Mouse (Mus musculus) kidney, embryonic 16.5 days (tissue): ENCODE measurements around the gene Defb26. TPM values are rescaled to one million over a fixed set of nuclear protein-coding genes. Genes with fewer than 3 reads are reported as not detected.

Experiments used
- ATAC-seq: fragments of 200-750 bp; cut with Nextera tagmentation; 2 replicates; pipeline ENCODE4 v1.8.0; 2017; ENCODE audit warnings: moderate TSS enrichment; ENCODE audit not compliant: low FRiP score, low TSS enrichment
- H3K27ac ChIP-seq: fragments of 300-500 bp; sonication (generic); 2 replicates; pipeline ENCODE4 v1.5.1; 2014; ENCODE audit warnings: low read length
- H3K27me3 ChIP-seq: fragments of 300-500 bp; sonication (generic); 2 replicates; pipeline ENCODE4 v1.6.1; 2014; ENCODE audit warnings: low read length, control low read depth, mixed read lengths; ENCODE audit not compliant: insufficient read depth
- H3K36me3 ChIP-seq: fragments of 300-500 bp; sonication (generic); 2 replicates; pipeline ENCODE4 v1.6.1; 2014; ENCODE audit warnings: low read length, control low read depth, mixed read lengths; ENCODE audit not compliant: insufficient read depth
- H3K4me1 ChIP-seq: fragments of 300-500 bp; sonication (generic); 2 replicates; pipeline ENCODE4 v1.6.1; 2014; ENCODE audit warnings: low read length, control low read depth, mixed read lengths; ENCODE audit not compliant: insufficient read depth
- H3K4me2 ChIP-seq: fragments of 300-500 bp; sonication (generic); replicated peaks from 2 replicates; pipeline ENCODE4 v1.6.1; 2014; ENCODE audit warnings: low read depth, low read length
- H3K4me3 ChIP-seq: fragments of 300-500 bp; sonication (generic); 2 replicates; pipeline ENCODE4 v1.5.1; 2014; ENCODE audit warnings: mild to moderate bottlenecking, low read length
- H3K9ac ChIP-seq: fragments of 300-500 bp; sonication (generic); replicated peaks from 2 replicates; pipeline ENCODE4 v1.6.1; 2014; ENCODE audit warnings: low read length
- H3K9me3 ChIP-seq: fragments of 300-500 bp; sonication (generic); 2 replicates; pipeline ENCODE4 v1.6.1; 2016; ENCODE audit warnings: low read length, control low read depth
- WGBS: fragments of 180-500 bp; shearing (Covaris S2); extraction: QIAGEN DNeasy Blood & Tissue Kit; methylation state at CpG from one replicate; pipeline ENCODE4 v1.1.7; 2014; 5-methylcytosine and 5-hydroxymethylcytosine counted together
- polyA plus RNA-seq: library from polyadenylated mRNA; unstranded; fragments of >200 nt; fragmentation: Nextera tagmentation; extraction: Ambion mirVana; gene quantifications from 2 replicates; pipeline ENCODE4 v1.2.1, GENCODE M21; 2015

Gene Defb26
- polyA plus RNA-seq, 1 experiment from 2014 or later: not detected

DNA sequence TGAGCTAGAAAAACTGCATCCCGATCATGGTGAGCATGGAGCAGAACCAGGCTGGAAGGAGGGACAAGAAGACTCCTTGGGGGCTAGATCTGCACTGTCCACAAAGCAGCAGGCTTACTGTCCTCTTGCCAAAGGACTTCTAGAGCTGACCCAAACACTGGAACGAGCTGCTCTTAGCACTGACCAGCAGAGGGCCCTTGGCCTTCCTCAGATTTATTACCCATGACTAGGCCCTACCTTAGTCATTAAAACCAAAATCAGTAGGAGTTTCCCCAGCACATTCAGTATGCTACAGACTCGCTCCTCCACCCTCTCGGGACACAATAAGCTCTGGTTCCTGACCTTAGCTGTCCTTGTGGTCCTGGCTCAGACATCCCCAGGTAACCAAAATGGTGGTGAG, 6.5 kb upstream of the Defb26 start, which contains the start of gene Defb28:
Defb28 (plus strand) TSS at position 275 of the 400 bp plus-strand sequence.
- Histone ChIP-seq H3K27ac (no peak within 1 kb of the TSS), H3K4me1 (peaks cover 3% of the 10 kb centered on the region; the same call in 1 of the 2 replicates), H3K9ac (no peak within 1 kb of the TSS), H3K4me2 (no peak within 1 kb of the TSS), H3K4me3 (no peak within 1 kb of the TSS), H3K27me3 (no peaks in the 10 kb centered on the region), H3K36me3 (no peaks in the 10 kb centered on the region), H3K9me3 (no peaks in the 10 kb centered on the region)
- whole genome bisulfite sequencing: 38% methylated on average over 4 of the region's 4 CpGs
- ATAC-seq: peak; percentile 58

DNA sequence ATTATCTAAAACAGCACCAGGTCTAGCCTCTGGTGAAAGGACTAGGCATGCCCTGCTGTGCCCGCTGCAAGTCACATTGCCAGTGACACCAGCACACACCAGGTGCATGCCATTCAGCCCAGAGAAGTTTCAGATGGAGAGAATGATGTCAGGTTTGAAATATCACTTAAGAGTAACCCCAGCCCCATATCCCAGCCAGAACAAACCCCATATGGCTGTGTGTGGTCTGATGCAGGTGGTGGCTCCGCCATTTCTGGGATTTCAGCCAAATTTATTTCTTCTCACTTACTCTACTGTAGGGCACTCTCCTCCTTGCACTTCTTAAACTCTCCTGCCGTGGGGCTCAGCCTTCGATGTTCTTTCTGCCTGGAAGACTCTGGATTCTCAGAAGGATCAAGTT, 4.6 kb upstream of the Defb26 start:
- no peak overlapping the region for H3K4me3 ChIP-seq

DNA sequence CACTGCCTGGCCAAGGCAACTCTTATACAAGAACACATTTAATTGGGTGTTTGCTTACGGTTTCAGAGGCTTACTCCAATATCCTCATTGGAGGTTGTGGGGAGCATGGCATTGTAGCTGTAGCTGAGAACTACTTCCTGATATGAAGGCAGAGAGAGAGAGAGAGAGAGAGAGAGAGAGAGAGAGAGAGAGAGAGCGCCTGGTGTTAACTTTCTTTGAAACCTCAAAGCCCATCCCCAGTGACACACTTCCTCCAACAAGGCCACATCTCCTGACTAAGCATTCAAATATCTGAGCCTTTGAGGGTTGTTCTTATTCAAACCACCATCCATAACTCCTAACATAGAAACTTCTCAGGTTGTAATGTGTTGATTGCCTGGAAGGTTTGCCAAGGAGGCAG, 7.5 kb downstream of the Defb26 start:
- H3K27ac ChIP-seq: no peak overlapping the region
- H3K36me3 ChIP-seq: no peaks in the 10 kb centered on the region
- H3K9me3 ChIP-seq: no peaks in the 10 kb centered on the region
- H3K4me3 ChIP-seq: no peak overlapping the region
- no peak overlapping the region for H3K9ac ChIP-seq
- ATAC-seq: no peak
- no peaks in the 10 kb centered on the region for H3K4me1 ChIP-seq
- H3K4me2 ChIP-seq: no peak overlapping the region
- H3K27me3 ChIP-seq: no peaks in the 10 kb centered on the region
- WGBS: 71% methylated on average over 2 of the region's 2 CpGs

More for the DNA sequence above, 4.6 kb upstream of the Defb26 start:
- WGBS: 31% methylated on average over 4 of the region's 4 CpGs
- no peak overlapping the region for H3K4me2 ChIP-seq
- no peaks in the 10 kb centered on the region for H3K27me3 ChIP-seq
- H3K4me1 ChIP-seq: peaks cover 3% of the 10 kb centered on the region; the same call in 1 of the 2 replicates
- H3K36me3 ChIP-seq: no peaks in the 10 kb centered on the region
- H3K27ac ChIP-seq: no peak overlapping the region
- ATAC-seq: no peak
- no peaks in the 10 kb centered on the region for H3K9me3 ChIP-seq
- H3K9ac ChIP-seq: no peak overlapping the region

DNA sequence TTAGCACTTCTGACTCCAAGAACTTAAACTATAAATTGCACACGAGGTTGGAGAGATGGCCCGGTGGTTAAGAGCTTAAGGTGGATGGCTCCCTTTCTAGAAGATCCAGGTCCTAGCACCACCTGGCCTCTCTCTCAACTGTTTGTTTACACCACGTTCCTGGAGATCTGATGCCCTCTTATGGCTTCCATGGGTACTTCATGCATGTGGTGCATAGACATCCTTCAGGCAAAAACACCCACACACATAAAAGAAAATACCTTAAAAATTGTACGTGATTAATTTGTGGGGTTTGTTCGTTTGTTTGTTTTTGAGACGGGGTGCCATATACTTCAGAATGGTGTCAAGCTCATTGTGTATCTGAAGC, 10.6 kb downstream of the Defb26 start:
- WGBS: 85% methylated on average over 6 of the region's 6 CpGs
- ATAC-seq: no peak
- no peak overlapping the region for H3K4me2 ChIP-seq
- H3K4me1 ChIP-seq: no peaks in the 10 kb centered on the region
- no peak overlapping the region for H3K27ac ChIP-seq
- H3K9ac ChIP-seq: no peak overlapping the region
- H3K9me3 ChIP-seq: no peaks in the 10 kb centered on the region
- no peak overlapping the region for H3K4me3 ChIP-seq
- H3K36me3 ChIP-seq: no peaks in the 10 kb centered on the region
- no peaks in the 10 kb centered on the region for H3K27me3 ChIP-seq

DNA sequence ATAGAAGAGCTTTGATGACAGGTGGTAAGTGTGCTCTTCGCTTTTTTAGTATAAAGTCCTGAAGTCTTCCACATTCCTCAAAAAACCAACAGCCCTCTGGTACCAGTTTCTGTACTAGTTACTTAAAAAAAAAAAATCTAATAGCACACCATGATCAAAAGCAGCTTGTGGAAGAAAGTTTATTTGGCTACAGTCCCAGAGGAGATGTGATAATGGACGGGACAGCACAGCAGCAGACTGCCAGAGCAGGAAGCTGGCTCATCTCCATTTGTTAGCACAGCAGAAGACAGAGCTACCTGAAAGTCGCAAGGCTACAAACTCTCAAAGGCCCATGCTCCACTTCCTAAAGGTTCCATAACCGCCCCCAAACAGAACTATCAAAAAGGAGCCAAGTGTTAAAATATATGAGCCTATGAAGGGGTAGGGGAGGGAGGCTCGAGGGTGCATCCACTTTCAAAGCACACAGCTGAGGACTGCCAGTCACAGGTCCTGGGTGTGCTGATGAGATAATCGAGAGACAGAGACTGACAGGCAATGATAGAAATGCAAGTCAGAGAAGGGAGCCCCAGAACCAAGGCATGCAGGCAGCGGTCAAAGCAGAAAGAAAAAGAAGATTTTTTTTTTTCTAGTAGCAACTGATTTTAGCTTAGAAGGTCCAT, 11.2 kb downstream of the Defb26 start:
- no peaks in the 10 kb centered on the region for H3K9me3 ChIP-seq
- no peak overlapping the region for H3K4me3 ChIP-seq
- no peak for ATAC-seq
- H3K36me3 ChIP-seq: no peaks in the 10 kb centered on the region
- no peaks in the 10 kb centered on the region for H3K4me1 ChIP-seq
- no peak overlapping the region for H3K27ac ChIP-seq
- no peak overlapping the region for H3K4me2 ChIP-seq
- WGBS: 69% methylated on average over 7 of the region's 7 CpGs
- no peaks in the 10 kb centered on the region for H3K27me3 ChIP-seq
- H3K9ac ChIP-seq: no peak overlapping the region

DNA sequence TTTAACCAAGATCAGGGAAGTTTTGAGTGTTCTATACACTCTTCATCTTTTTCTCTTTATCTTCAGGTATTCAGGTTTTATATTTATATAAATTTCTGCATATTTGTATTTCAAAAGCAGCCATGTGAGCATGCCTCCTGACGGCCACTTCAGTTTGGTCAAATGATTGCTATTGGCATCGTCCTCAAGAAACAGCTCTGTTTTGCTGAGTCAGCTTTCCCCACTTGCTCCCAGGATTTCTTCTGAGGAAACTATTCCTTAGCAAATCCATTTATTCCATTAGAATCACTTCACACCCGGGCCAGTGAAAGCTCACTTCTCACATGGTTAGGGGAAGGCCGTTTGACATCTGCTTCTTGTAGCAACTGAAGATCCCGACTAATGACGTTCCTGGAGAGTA, 13.5 kb downstream of the Defb26 start:
- H3K4me3 ChIP-seq: no peak overlapping the region
- no peaks in the 10 kb centered on the region for H3K9me3 ChIP-seq
- no peaks in the 10 kb centered on the region for H3K27me3 ChIP-seq
- H3K27ac ChIP-seq: no peak overlapping the region
- H3K4me2 ChIP-seq: no peak overlapping the region
- 81% methylated on average over 6 of the region's 6 CpGs for WGBS
- no peak overlapping the region for H3K9ac ChIP-seq
- H3K36me3 ChIP-seq: no peaks in the 10 kb centered on the region
- ATAC-seq: no peak
- H3K4me1 ChIP-seq: no peaks in the 10 kb centered on the region

DNA sequence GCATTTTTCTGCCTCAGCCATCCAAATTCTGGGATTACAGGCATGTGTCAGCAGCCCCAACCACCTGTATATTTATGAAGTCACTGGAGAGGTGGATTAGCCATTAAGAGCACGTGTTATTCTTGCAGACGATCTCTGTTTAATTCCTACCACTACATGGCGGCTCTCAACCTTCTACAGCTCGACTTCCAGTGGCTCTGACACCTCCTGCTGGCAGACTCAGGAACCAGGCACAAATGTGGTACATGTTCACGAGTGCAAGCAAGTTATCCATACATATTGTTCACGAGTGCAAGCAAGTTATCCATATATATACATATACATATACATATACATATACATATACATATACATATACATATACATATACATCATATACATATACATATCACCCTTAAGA, 18.3 kb downstream of the Defb26 start:
- WGBS: 77% methylated on average over 6 of the region's 6 CpGs

DNA sequence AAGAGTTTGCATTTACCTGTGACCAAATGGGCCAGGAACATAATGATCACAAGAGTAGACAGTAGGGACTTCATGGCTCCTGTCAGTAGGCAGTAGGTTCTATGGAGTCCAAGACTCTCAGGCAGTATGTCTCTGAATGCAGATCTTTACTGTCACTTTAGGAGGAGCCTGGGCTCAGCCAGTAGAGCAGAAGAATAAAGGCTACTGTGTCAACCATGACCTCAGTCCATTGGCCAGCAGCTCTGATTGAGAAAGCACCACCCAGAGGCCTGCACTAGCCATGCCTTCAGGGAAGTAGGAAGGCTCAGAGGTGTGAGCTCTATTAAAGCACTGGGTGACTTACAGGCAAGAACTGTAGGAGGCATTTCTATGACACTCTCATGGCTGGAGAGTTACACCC, 21.5 kb downstream of the Defb26 start, which contains the start of gene Defb22:
Defb22 (minus strand) TSS at position 101 of the 400 bp plus-strand sequence.
- ATAC-seq: no peak
- Histone ChIP-seq H3K4me2 (no peak within 1 kb of the TSS), H3K4me1 (no peaks in the 10 kb centered on the region), H3K27ac (no peak within 1 kb of the TSS), H3K4me3 (no peak within 1 kb of the TSS), H3K36me3 (no peaks in the 10 kb centered on the region), H3K9me3 (no peaks in the 10 kb centered on the region), H3K27me3 (no peaks in the 10 kb centered on the region), H3K9ac (no peak within 1 kb of the TSS)

More for the DNA sequence above, 18.3 kb downstream of the Defb26 start:
- H3K9me3 ChIP-seq: no peaks in the 10 kb centered on the region
- no peaks in the 10 kb centered on the region for H3K27me3 ChIP-seq
- H3K4me3 ChIP-seq: no peak overlapping the region
- H3K36me3 ChIP-seq: no peaks in the 10 kb centered on the region
- no peak overlapping the region for H3K4me2 ChIP-seq
- ATAC-seq: no peak
- H3K9ac ChIP-seq: no peak overlapping the region
- H3K27ac ChIP-seq: no peak overlapping the region
- H3K4me1 ChIP-seq: no peaks in the 10 kb centered on the region

DNA sequence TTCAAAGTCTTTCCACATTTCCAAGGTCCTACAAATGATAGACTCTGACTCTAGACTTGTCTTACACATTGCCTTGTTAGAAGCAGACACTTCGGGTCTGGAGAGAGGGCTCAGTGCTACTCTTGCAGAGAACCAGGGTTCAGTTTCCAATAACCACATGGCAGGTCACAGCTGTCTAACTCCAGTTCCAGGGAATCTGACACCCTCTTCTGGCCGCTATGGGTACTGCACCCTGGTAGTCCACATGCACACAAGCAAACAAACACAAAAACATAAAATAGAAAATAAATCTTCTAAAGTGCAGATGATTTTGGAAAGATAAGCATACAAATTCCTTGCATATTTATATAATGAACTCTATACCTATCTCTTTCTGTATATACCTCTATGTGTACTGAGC, 24.5 kb downstream of the Defb26 start:
- no peak overlapping the region for H3K27ac ChIP-seq
- H3K36me3 ChIP-seq: no peaks in the 10 kb centered on the region
- no peaks in the 10 kb centered on the region for H3K27me3 ChIP-seq
- WGBS: 80% methylated on average over 2 of the region's 2 CpGs
- no peak overlapping the region for H3K9ac ChIP-seq
- H3K4me2 ChIP-seq: no peak overlapping the region
- ATAC-seq: no peak
- H3K4me3 ChIP-seq: no peak overlapping the region
- H3K4me1 ChIP-seq: no peaks in the 10 kb centered on the region
- H3K9me3 ChIP-seq: no peaks in the 10 kb centered on the region

DNA sequence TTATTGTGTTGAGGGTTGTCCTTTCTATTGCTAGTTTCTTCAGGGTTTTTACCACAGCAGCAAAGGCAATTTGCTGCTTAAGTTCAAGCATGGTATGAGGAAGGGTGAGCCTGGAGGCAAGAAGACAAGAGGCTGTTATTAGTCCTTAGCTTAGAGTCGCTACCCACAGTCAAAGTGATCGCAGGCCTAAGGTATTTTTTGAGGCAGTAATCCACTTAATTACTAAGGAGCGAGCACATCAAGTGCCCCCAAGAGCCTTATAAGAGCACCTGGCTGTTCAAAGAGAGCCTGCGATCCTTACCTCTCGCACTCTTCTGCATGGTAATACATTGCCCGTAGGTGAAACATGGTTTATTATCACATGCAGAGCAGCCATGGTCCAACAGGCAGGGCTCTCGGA, 29.8 kb downstream of the Defb26 start:
- WGBS: 89% methylated on average over 7 of the region's 7 CpGs
- no peak overlapping the region for H3K9ac ChIP-seq

More for the DNA sequence above, 29.8 kb downstream of the Defb26 start:
- no peak for ATAC-seq
- Histone ChIP-seq H3K4me3 (no peak overlapping the region), H3K4me1 (no peaks in the 10 kb centered on the region), H3K4me2 (no peak overlapping the region), H3K36me3 (no peaks in the 10 kb centered on the region), H3K9me3 (no peaks in the 10 kb centered on the region), H3K27me3 (no peaks in the 10 kb centered on the region), H3K27ac (no peak overlapping the region)
